Mouse (Mus musculus) MEL (cell line): ENCODE measurements around the gene Endov.

Experiments
- CTCF ChIP-seq, 3 experiments: IDR thresholded peaks in 2 of 3; conservative IDR thresholded peaks in 1 of 3; 2 replicates each; pipeline ENCODE4 v1.5.1; 2011 to 2012; ENCODE audit warnings: low read length in 3 of 3, low read depth in 2 of 3, mild to moderate bottlenecking in 2 of 3, improper control_type of control experiment in 1 of 3, inconsistent platforms in 1 of 3, mixed read lengths in 1 of 3, moderate library complexity in 1 of 3; ENCODE audit not compliant: control insufficient read depth in 1 of 3, insufficient read depth in 1 of 3, poor library complexity in 1 of 3, severe bottlenecking in 1 of 3
- E2F4 ChIP-seq: IDR thresholded peaks from 2 replicates; pipeline ENCODE4 v1.6.1; 2011; ENCODE audit warnings: low read depth, low read length, improper control_type of control experiment, borderline replicate concordance
- EP300 ChIP-seq, 2 experiments: IDR thresholded peaks; 2 replicates each; pipeline ENCODE4 v1.6.1; 2011; ENCODE audit warnings: improper control_type of control experiment in 2 of 2, low read length in 2 of 2, low read depth in 1 of 2, mild to moderate bottlenecking in 1 of 2
- GATA1 ChIP-seq: IDR thresholded peaks from 2 replicates; pipeline ENCODE4 v1.6.1; 2011; ENCODE audit warnings: low read depth, low read length, improper control_type of control experiment
- MAX ChIP-seq: IDR thresholded peaks from 2 replicates; pipeline ENCODE4 v1.6.1; 2011; ENCODE audit warnings: low read length, improper control_type of control experiment
- MAZ ChIP-seq: IDR thresholded peaks from 2 replicates; pipeline ENCODE4 v1.6.1; 2012; ENCODE audit warnings: low read depth, mild to moderate bottlenecking, inconsistent platforms, low read length, improper control_type of control experiment
- MYC ChIP-seq: IDR thresholded peaks from 2 replicates; pipeline ENCODE4 v1.6.1; 2011; ENCODE audit warnings: low read depth, mild to moderate bottlenecking, low read length, improper control_type of control experiment, moderate library complexity
- POLR2A ChIP-seq, 2 experiments: IDR thresholded peaks; 2 replicates each; pipeline ENCODE4 v1.6.1; 2011 to 2012; ENCODE audit warnings: low read length in 2 of 2, mild to moderate bottlenecking in 2 of 2, control low read depth in 1 of 2, improper control_type of control experiment in 1 of 2, low read depth in 1 of 2, moderate library complexity in 1 of 2; ENCODE audit not compliant: control insufficient read depth in 1 of 2, insufficient read depth in 1 of 2, poor library complexity in 1 of 2
- SIN3A ChIP-seq: IDR thresholded peaks from 2 replicates; pipeline ENCODE4 v1.6.1; 2012; ENCODE audit warnings: low read length, improper control_type of control experiment, inconsistent platforms
- SMC3 ChIP-seq: IDR thresholded peaks from 2 replicates; pipeline ENCODE4 v1.6.1; 2011; ENCODE audit warnings: low read depth, low read length, improper control_type of control experiment
- USF1 ChIP-seq: IDR thresholded peaks from 2 replicates; pipeline ENCODE4 v1.6.1; 2014; ENCODE audit warnings: low read depth, mild to moderate bottlenecking, inconsistent platforms, low read length, improper control_type of control experiment, moderate library complexity

GRCm38 (mm10) chr11:119522779-119523178, 31.6 kb downstream of the Endov start:
- no peak for TF ChIP-seq CTCF (IDR thresholded peaks at IDR 0.05 in 2 of 3, conservative IDR thresholded peaks at IDR 0.05 in 1 of 3; ENCODE audit: control insufficient read depth in 1 of 3, insufficient read depth in 1 of 3, low read depth in 2 of 3, low read length in 3 of 3, poor library complexity in 1 of 3, severe bottlenecking in 1 of 3)
- no peak for TF ChIP-seq E2F4
- TF ChIP-seq GATA1 = no peak
- no peak for TF ChIP-seq MAX
- no peak for TF ChIP-seq POLR2A (IDR thresholded peaks at IDR 0.05; ENCODE audit: control insufficient read depth in 1 of 2, insufficient read depth in 1 of 2, low read depth in 1 of 2, low read length in 2 of 2, poor library complexity in 1 of 2)
- TF ChIP-seq MYC = no peak
- no peak for TF ChIP-seq EP300 (IDR thresholded peaks at IDR 0.05; ENCODE audit: low read depth in 1 of 2, low read length in 2 of 2)
- no peak for TF ChIP-seq MAZ
- TF ChIP-seq SIN3A = no peak
- no peak for TF ChIP-seq SMC3
- no peak for TF ChIP-seq USF1
